Mouse (Mus musculus): ENCODE data around the gene Vmn2r65.

DNA sequence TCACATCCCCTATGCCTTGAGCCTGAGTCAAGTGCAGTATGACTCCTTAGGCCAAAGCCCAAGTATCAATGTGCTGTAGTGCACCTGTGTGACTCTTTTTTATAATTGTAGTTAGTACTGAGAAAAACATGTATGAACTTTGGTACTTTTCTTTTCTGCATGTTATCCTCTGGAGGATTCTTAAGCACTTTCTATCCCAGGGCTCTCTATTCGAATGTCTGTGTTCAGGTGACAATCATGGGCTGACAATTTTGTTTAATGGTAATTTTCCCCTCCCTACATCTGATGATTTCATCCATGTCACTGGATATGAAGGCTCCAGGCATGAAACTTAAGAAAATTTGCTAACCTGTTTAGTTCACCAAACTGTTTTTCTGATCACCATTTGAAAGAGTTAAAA, at the start of gene Vmn2r65:
- no peak for TF ChIP-seq GATA1 (IDR thresholded peaks at IDR 0.05; ENCODE audit: low read length)
- no peak for TF ChIP-seq TAL1 (IDR thresholded peaks at IDR 0.05; ENCODE audit: low read length)

Data from erythroblast, embryonic 14.5 days (primary cell).